Mouse (Mus musculus) kidney, embryonic 14.5 days (tissue): Measurements from ENCODE around the gene P2rx7. TPM values are rescaled to one million over a fixed set of nuclear protein-coding genes. Genes with fewer than 3 reads are reported as not detected.
A peak's percentile ranks its signal among the peaks of the same experiment; 100 is the strongest.

Experiments
- ATAC-seq: fragments of 200-750 bp; cut with Nextera tagmentation; 2 replicates; pipeline ENCODE4 v1.8.0; 2017; ENCODE audit warnings: moderate number of reproducible peaks, mild to moderate bottlenecking, moderate TSS enrichment, moderate library complexity; ENCODE audit not compliant: low FRiP score, low TSS enrichment
- H3K27ac ChIP-seq: fragments of 300-500 bp; sonication (generic); 2 replicates; pipeline ENCODE4 v1.5.1; 2014; ENCODE audit warnings: low read depth, mild to moderate bottlenecking, low read length, moderate library complexity, mixed read lengths
- H3K27me3 ChIP-seq: fragments of 300-500 bp; sonication (generic); 2 replicates; pipeline ENCODE4 v1.6.1; 2014; ENCODE audit warnings: mild to moderate bottlenecking, low read length; ENCODE audit not compliant: control insufficient read depth, insufficient read depth
- H3K36me3 ChIP-seq: fragments of 300-500 bp; sonication (generic); 2 replicates; pipeline ENCODE4 v1.6.1; 2014; ENCODE audit warnings: low read length, mixed read lengths; ENCODE audit not compliant: control insufficient read depth, insufficient read depth
- H3K4me1 ChIP-seq: fragments of 300-500 bp; sonication (generic); 2 replicates; pipeline ENCODE4 v1.6.1; 2014; ENCODE audit warnings: low read length, mixed read lengths; ENCODE audit not compliant: control insufficient read depth, insufficient read depth
- H3K4me2 ChIP-seq: fragments of 300-500 bp; sonication (generic); replicated peaks from 2 replicates; pipeline ENCODE4 v1.6.1; 2014; ENCODE audit warnings: low read depth, mild to moderate bottlenecking, low read length
- H3K4me3 ChIP-seq: fragments of 300-500 bp; sonication (generic); 2 replicates; pipeline ENCODE4 v1.5.1; 2014; ENCODE audit warnings: mild to moderate bottlenecking, low read length
- H3K9ac ChIP-seq: fragments of 300-500 bp; sonication (generic); 2 replicates; pipeline ENCODE4 v1.6.1; 2014; ENCODE audit warnings: low read depth, mild to moderate bottlenecking, low read length, moderate library complexity
- H3K9me3 ChIP-seq: fragments of 300-500 bp; sonication (generic); 2 replicates; pipeline ENCODE4 v1.6.1; 2016; ENCODE audit warnings: low read length; ENCODE audit not compliant: control insufficient read depth
- WGBS: fragments of 180-500 bp; shearing (Covaris S2); extraction: QIAGEN DNeasy Blood & Tissue Kit; methylation state at CpG from one replicate; pipeline ENCODE4 v1.1.7; 2014; 5-methylcytosine and 5-hydroxymethylcytosine counted together
- polyA plus RNA-seq: library from polyadenylated mRNA; unstranded; fragments of >200 nt; fragmentation: Nextera tagmentation; extraction: Ambion mirVana; gene quantifications from 2 replicates; pipeline ENCODE4 v1.2.1, GENCODE M21; 2014

Gene P2rx7
- polyA plus RNA-seq, 1 experiment from 2014 or later = 1.1 TPM

- whole genome bisulfite sequencing = 10% methylated on average over 7 of the region's 7 CpGs
- Histone ChIP-seq H3K36me3 (no peaks in the 10 kb centered on the region), H3K4me1 (no peaks in the 10 kb centered on the region; the same call in 1 of the 2 replicates), H3K9me3 (no peaks in the 10 kb centered on the region), H3K9ac (no peak overlapping the region), H3K4me3 (no peak overlapping the region), H3K27ac (peak overlapping the region; percentile 77; the same call in 1 of the 2 replicates), H3K4me2 (no peak overlapping the region), H3K27me3 (no peaks in the 10 kb centered on the region)
- peak; percentile 80; the same call in 1 of the 2 replicates for ATAC-seq
Observed at GRCm38 (mm10) chr5:122621376-122621886, 22.3 kb upstream of the P2rx7 start.

GRCm38 (mm10) chr5:122622526-122622925 lies 21.2 kb upstream of the P2rx7 start:
- Histone ChIP-seq H3K9me3 (no peaks in the 10 kb centered on the region), H3K4me3 (no peak overlapping the region), H3K36me3 (no peaks in the 10 kb centered on the region), H3K4me2 (no peak overlapping the region), H3K9ac (no peak overlapping the region), H3K27ac (no peak overlapping the region; the same call in 1 of the 2 replicates), H3K27me3 (no peaks in the 10 kb centered on the region), H3K4me1 (no peaks in the 10 kb centered on the region; the same call in 1 of the 2 replicates)
- no peak for ATAC-seq
- 94% methylated on average over 5 of the region's 5 CpGs for WGBS

- no peaks in the 10 kb centered on the region for H3K36me3 ChIP-seq
- no peak overlapping the region for H3K27ac ChIP-seq
- no peaks in the 10 kb centered on the region for H3K27me3 ChIP-seq
- no peak for ATAC-seq
- no peak overlapping the region for H3K4me3 ChIP-seq
- H3K4me2 ChIP-seq = no peak overlapping the region
- WGBS = 88% methylated on average over 9 of the region's 9 CpGs
- H3K9ac ChIP-seq = no peak overlapping the region
- no peaks in the 10 kb centered on the region; the same call in 1 of the 2 replicates for H3K4me1 ChIP-seq
- no peaks in the 10 kb centered on the region for H3K9me3 ChIP-seq
Observed at GRCm38 (mm10) chr5:122623861-122624260, 19.9 kb upstream of the P2rx7 start.

GRCm38 (mm10) chr5:122624952-122625479 lies 18.7 kb upstream of the P2rx7 start:
- H3K4me1 ChIP-seq = no peaks in the 10 kb centered on the region; the same call in 1 of the 2 replicates
- no peak overlapping the region for H3K27ac ChIP-seq
- no peak overlapping the region for H3K4me3 ChIP-seq
- H3K4me2 ChIP-seq = no peak overlapping the region
- no peak for ATAC-seq
- H3K36me3 ChIP-seq = no peaks in the 10 kb centered on the region
- H3K9ac ChIP-seq = no peak overlapping the region
- H3K9me3 ChIP-seq = no peaks in the 10 kb centered on the region
- no peaks in the 10 kb centered on the region for H3K27me3 ChIP-seq
- WGBS = 86% methylated on average over 11 of the region's 11 CpGs

- Histone ChIP-seq H3K27ac (no peak overlapping the region), H3K4me2 (no peak overlapping the region), H3K4me3 (no peak overlapping the region), H3K4me1 (no peaks in the 10 kb centered on the region; the same call in 1 of the 2 replicates), H3K27me3 (no peaks in the 10 kb centered on the region), H3K9ac (no peak overlapping the region), H3K36me3 (no peaks in the 10 kb centered on the region), H3K9me3 (no peaks in the 10 kb centered on the region)
- WGBS = 87% methylated on average over 14 of the region's 14 CpGs
- no peak for ATAC-seq
Observed at GRCm38 (mm10) chr5:122625565-122626252, 18.0 kb upstream of the P2rx7 start.

GRCm38 (mm10) chr5:122627243-122627642 lies 16.5 kb upstream of the P2rx7 start:
- Histone ChIP-seq H3K4me1 (no peaks in the 10 kb centered on the region), H3K27me3 (no peaks in the 10 kb centered on the region), H3K4me2 (no peak overlapping the region), H3K4me3 (no peak overlapping the region), H3K27ac (no peak overlapping the region), H3K36me3 (no peaks in the 10 kb centered on the region), H3K9me3 (no peaks in the 10 kb centered on the region), H3K9ac (no peak overlapping the region)
- ATAC-seq = peak; percentile 83
- 47% methylated on average over 2 of the region's 2 CpGs for WGBS

- H3K36me3 ChIP-seq = no peaks in the 10 kb centered on the region
- H3K9me3 ChIP-seq = no peaks in the 10 kb centered on the region
- WGBS = 77% methylated on average over 8 of the region's 8 CpGs
- no peak for ATAC-seq
- H3K9ac ChIP-seq = no peak overlapping the region
- H3K4me1 ChIP-seq = 0 out of 2 replicates have a peak, but pooled peaks cover 3% of the 10 kb centered on the region
- no peak overlapping the region for H3K27ac ChIP-seq
- H3K4me3 ChIP-seq = no peak overlapping the region
- no peaks in the 10 kb centered on the region for H3K27me3 ChIP-seq
- no peak overlapping the region for H3K4me2 ChIP-seq
Observed at GRCm38 (mm10) chr5:122635228-122635627, 8.5 kb upstream of the P2rx7 start.

GRCm38 (mm10) chr5:122636308-122636707 lies 7.4 kb upstream of the P2rx7 start:
- peak; percentile 67; the same call in 1 of the 2 replicates for ATAC-seq
- Histone ChIP-seq H3K4me1 (0 out of 2 replicates have a peak, but pooled peaks cover 3% of the 10 kb centered on the region), H3K9me3 (no peaks in the 10 kb centered on the region), H3K4me3 (no peak overlapping the region), H3K36me3 (no peaks in the 10 kb centered on the region), H3K27me3 (no peaks in the 10 kb centered on the region), H3K4me2 (no peak overlapping the region), H3K27ac (no peak overlapping the region), H3K9ac (no peak overlapping the region)
- 55% methylated on average over 9 of the region's 9 CpGs for WGBS

GRCm38 (mm10) chr5:122636958-122637357 lies 6.8 kb upstream of the P2rx7 start:
- H3K36me3 ChIP-seq = no peaks in the 10 kb centered on the region
- H3K27ac ChIP-seq = no peak overlapping the region
- peak overlapping the region; percentile 31 for H3K4me2 ChIP-seq
- H3K27me3 ChIP-seq = no peaks in the 10 kb centered on the region
- H3K9ac ChIP-seq = peak overlapping the region; percentile 23; the same call in 1 of the 2 replicates
- 0 out of 2 replicates have a peak, but pooled peaks cover 3% of the 10 kb centered on the region for H3K4me1 ChIP-seq
- peak; percentile 53 for ATAC-seq
- 41% methylated on average over 16 of the region's 16 CpGs for WGBS
- no peaks in the 10 kb centered on the region for H3K9me3 ChIP-seq
- no peak overlapping the region for H3K4me3 ChIP-seq
